Mouse (Mus musculus) ES-CJ7 (cell line): ENCODE data around the gene OR5BS1P.
A peak's percentile ranks its signal among the peaks of the same experiment; 100 is the strongest.
"Not testable (repeated sequence)": the region's sequence is repeated elsewhere in the genome, so short reads cannot be mapped to it uniquely, and the experiment has no call there.

Experiments
- DNase-seq: peaks from one replicate; pipeline ENCODE4 v3.0.0; 2011; ENCODE audit warnings: low read depth, low spot score

OR5BS1P gene

GRCm38 (mm10) chr15:98469596-98469995, at the start of gene OR5BS1P:
OR5BS1P (plus strand) TSS chr15:98469896.
- no peak for DNase-seq

DNA sequence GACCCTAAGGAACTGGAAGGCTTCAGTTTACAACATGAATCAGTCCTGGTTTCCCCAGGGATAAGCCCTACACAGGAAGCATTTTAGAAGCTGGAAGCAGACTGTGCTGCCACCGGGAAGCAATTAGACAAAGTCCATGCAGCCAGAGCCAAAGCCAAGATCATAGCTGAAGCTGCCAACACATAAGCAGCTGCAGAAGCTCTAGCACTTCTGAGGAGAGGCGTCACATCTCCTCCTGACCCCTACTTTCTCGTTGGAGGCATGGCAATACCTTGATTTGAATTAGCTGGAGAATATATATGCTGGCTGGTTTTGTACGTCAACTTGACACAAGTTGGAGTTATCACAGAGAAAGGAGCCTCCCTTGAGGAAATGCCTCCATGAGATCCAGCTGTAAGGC, 48.8 kb upstream of the OR5BS1P start:
- DNase-seq = no peak

DNA sequence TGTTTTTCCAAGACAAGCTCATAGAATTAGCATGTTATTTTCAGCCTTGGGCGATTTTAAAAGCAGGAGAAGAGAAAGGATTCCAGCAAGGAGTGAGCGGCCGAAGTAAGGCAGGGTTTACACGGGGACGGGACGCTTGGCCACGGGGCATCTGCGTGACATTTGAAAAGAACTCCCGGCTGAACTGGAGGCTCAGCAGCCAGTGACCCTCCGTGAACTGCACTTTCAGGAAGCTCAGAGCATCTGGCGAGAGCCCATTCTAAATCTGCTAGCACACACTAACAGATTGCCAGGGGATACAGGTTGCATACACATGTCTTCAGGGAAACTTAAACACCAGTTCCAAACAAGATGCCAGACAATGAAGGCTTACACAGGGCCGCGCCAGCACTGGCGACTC, 45.4 kb upstream of the OR5BS1P start:
- no peak for DNase-seq

DNA sequence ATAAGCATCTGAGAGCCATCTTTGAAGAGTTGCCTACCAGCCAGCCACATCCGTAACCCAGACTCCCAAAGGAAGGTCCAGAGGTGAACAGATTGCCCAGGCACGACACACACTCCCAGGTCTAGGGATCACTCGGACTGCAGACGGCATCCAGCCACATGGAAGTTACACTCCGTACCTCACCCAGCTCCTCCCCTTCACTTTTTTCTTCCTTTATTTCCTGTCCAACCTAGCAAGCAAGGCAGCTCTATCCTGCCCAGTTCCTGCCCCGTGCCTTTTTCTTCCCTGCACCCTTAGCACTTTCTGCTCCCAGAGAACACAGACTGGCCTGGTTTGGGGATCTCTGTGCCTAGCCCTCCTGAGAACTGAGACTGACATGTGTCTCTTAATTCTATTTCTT, 44.9 kb upstream of the OR5BS1P start:
- DNase-seq = no peak

- DNase-seq = no peak
Observed at GRCm38 (mm10) chr15:98425188-98425587, 44.5 kb upstream of the OR5BS1P start.

GRCm38 (mm10) chr15:98430925-98431324, 38.8 kb upstream of the OR5BS1P start, which contains the start of gene Olfr282:
Olfr282 (plus strand) TSS chr15:98431225.
- DNase-seq = not testable (repeated sequence)

DNA sequence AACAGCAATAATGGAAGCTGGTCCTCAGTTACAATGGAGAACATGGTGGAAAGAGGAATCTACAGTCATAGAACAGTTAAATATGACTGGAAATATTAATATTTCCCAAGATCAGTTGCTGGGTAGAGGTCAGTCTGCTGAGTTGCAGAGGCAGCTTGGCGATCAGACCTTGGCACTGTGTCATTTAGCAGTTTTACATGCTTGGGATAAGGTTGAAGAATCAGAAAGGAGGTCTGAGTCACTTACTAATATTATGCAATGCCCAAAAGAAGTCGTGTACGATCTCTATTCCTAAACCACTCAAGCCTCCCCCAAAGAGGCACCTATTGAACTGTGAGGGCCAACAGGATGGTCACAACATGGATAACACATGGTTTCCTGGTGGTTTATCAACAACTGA, 25.1 kb upstream of the OR5BS1P start:
- no peak for DNase-seq

GRCm38 (mm10) chr15:98448521-98448920, 21.2 kb upstream of the OR5BS1P start:
- DNase-seq = peak; percentile 86

DNA sequence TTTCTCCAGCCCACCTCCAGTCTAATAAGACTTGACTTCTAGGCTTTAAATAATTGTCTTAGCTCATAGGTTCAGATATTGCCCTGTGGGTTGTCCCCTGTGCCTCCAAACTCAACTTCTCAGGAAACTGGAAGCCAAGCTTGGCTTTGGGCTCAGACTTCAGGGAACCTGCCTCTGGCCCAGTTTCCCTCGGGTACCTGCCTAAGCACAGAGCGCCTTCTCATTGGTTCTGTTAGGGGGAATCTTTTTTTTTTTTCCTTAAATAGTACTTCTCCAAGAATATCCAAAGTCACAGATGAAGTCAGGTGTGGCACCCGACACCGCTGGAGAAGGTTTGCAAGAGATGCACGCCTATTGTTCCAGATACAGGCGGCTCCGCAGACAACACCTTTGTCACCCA, 17.4 kb upstream of the OR5BS1P start, which contains the start of gene Olfr281:
Gene Olfr281, plus strand, starts transcription at position 301 of the 400 bp plus-strand sequence.
- no peak for DNase-seq

DNA sequence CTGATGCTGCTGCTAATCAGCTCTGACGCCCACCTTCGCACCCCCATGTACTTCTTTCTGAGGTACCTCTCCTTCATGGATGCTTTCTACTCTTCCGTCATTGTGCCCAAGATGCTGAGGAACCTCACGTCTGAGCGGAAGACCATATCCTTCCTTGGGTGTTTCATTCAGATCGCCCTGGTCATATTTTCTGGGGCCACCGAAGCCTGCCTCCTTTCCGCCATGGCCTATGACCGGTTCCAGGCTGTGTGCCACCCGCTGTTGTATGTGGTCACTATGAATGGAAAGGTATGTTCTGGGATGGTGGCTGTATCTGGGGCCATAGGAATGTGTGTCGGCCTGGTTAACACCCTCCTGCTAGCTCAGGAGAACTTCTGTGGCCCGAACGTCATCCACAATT, 1.8 kb downstream of the OR5BS1P start:
- DNase-seq = no peak

GRCm38 (mm10) chr15:98474958-98475357, 5.3 kb downstream of the OR5BS1P start:
- peak; percentile 13 for DNase-seq

GRCm38 (mm10) chr15:98475382-98475781, 5.7 kb downstream of the OR5BS1P start:
- DNase-seq = peak; percentile 51

- DNase-seq = no peak
Observed at GRCm38 (mm10) chr15:98476281-98476680, 6.6 kb downstream of the OR5BS1P start.

GRCm38 (mm10) chr15:98479568-98480102, 9.9 kb downstream of the OR5BS1P start:
- DNase-seq = no peak

DNA sequence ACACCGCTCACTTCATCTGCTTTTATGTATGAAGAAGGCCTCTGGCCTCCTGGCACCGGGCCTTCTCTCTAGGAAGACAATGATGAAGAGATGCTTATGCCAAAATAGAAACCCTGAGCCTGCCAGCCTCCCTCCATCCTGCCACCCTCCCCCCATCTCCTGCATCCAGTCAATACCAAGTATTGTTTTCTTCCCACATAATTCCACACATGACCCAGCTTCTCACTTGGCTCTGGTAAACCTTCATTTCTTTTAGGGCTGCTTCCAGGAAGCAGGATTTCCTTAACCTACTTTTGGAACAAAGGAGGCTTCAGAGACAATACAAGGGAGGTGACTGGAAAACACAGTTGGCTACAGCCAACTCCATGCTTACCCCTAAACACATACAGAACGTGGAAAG, 13.0 kb downstream of the OR5BS1P start, which contains the start of gene Lalba:
Gene Lalba, minus strand, starts transcription at position 21 of the 400 bp plus-strand sequence.
- DNase-seq = no peak

DNA sequence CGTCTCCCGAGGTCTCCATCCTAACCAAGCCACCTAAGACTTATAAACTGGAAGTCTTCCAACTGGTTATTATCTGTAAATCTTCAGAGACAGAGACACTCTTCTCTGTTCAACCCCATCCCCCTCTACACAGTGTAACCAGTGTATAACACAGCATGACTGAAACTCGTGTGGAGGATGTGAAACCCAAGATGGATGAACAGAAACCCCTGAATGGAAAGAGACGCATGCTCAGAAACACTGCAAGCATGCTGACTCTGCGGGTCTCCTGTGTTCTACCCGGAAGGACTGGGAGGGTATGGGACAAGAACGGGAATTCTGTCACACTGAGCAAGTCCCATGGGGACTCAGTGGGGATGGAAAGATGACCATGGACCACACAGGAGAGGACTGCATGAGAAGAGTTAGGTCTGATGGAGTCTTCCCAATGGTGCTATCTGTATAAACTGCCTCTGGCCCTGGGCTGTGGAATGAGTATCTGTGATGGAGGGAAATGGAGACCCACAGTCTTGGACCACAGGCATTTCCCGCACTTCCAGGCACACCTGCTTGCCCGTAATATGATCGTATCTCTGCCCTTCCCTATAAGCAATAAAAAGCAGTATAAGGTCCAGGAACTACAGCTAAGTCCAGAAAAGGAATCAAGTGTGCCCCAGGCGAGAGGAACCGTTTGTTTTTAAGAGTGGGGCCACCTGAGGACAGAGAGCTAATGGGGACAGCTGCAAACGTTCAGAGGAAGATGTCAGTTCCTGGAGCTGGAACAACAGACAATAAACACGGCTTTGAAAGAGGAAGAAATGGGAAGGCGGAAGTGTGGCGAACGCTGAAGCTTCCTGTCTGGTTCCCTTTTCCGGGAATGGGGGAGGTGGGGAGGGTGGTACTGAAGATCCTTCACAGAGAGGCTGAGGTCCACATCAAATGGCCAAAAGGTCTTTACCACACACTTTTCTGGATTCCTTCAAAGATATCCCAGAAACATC, 14.5 kb downstream of the OR5BS1P start:
- DNase-seq = no peak

DNA sequence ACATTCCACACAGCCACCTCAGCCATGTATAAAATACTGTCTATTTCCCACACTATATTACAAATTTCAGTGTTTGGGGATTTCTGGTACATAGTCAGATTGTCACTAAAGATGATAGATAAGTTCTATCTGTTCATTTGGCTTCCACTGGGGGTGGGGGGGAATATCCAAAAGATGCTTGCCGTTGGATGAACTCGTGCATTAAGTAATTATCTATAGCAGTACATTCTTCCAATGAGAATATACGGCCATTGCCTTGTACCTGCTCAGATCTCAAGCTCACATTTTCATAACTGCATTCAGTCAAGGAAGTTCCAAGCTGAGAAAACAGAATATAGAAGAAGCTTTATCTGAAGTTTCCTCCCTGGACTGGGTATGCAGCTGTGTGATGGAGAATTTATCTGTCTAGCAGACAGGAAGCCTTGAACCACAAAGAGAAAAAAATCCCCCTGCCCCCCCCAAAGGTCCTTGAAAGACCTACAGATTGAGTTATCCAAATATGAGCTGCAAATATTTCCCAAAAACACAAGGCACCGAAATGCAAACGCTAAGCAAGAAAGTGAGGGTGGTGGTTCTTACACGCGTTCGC, 16.8 kb downstream of the OR5BS1P start:
- DNase-seq = no peak

GRCm38 (mm10) chr15:98491332-98491731, 21.6 kb downstream of the OR5BS1P start:
- no peak for DNase-seq

DNA sequence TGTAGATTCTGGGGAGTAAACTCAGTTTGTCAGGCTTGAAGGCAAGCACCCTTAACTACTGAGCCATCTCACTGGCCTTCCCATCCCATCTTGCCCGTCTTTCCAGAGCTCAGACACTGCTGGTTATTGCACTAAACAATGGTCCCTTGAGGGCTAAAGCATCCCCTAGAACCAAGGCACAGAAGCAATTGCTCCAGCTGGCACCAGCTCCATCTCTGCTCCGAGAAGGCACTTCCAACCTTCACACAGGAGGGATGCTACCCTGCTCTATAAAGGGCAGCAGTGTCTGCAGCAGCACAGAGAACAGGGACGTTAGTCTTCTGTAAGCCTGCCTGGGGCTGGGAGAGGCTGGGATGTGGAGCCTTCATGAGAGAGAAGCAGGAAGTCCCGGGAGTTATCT, 22.4 kb downstream of the OR5BS1P start, which contains the start of gene Olfr279:
Gene Olfr279, plus strand, starts transcription at position 301 of the 400 bp plus-strand sequence.
- DNase-seq = no peak

DNA sequence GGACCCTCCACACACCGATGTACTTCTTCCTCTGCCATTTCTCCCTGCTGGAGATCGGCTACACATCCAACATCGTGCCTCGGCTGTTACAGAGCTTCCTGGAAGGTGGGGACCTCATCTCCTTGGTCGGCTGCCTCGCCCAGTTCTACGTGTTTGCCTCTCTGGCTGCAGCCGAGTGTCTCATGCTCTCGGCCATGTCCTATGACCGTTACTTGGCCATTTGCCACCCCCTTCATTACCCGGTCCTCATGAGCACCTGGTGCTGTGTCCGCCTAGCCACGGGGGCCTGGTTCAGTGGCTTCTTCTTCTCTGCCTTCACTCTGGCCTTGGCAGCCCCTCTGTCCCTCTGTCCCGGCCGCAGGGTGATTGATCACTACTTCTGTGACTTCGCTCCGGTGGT, 27.9 kb downstream of the OR5BS1P start:
- DNase-seq = no peak

DNA sequence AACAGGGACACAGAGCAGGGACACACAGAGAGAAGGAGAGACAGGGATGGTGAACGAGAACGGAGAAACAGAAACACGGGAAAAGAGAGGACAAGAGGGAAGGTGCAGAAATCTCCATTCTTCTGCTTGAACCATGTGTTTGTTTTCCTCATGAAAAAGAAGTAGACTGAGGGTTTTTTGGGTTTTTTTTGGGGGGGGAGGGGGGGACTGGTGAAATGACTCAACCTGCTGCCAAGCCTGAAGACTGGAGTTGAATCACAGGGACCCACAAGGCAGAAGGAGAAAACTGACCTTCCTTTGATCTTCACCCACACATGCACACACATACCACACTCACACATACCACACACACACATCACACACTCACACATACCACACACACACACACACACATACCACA, 33.6 kb downstream of the OR5BS1P start:
- DNase-seq = no peak

GRCm38 (mm10) chr15:98504514-98504913, 34.8 kb downstream of the OR5BS1P start:
- DNase-seq = peak; percentile 87
